Mouse (Mus musculus) heart, postnatal 14 days (tissue): ENCODE measurements around the gene Olfm4. TPM values are rescaled to one million over a fixed set of nuclear protein-coding genes. Genes with fewer than 3 reads are reported as not detected.

Experiments
- DNase-seq, 2 experiments: peaks; one replicate each; pipeline ENCODE4 v3.0.0; 2021 to 2022
- intact Hi-C: fragments of 180-260 bp; cut with DNase I; formaldehyde crosslinking; loops from one replicate; pipeline ENCODE4 v1.15.1; 2025
- total RNA-seq, 2 experiments: library from RNA; stranded (reverse); gene quantifications; 2 replicates each; pipeline ENCODE4 v1.2.3; 2021

Olfm4 gene
- total RNA-seq, 2 experiments from 2014 or later: 0.12 TPM

- no peak for DNase-seq
- intact Hi-C loops: no loop called here
Measured at GRCm38 (mm10) chr14:80016112-80016511, 32.2 kb downstream of the Olfm4 start.

DNA sequence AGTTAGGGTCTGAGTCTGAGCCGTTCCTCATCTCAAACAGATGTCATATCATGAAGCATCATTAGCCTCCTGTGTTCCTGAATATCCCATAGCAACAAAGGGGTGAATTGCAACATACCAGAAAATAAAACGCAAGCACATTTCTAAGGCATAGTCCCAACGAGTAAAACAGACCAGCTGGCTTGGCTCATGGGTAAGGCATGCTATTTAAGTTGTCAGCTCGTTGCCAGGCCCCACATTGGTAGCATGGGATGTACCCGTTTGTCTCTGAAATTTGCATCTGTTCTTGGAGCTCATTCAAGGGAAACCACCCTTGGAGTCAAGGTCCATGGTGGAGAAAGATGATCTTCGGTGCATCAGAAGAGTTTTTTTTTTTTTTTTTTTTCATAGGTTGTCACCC lies 42.2 kb downstream of the Olfm4 start:
- intact Hi-C loops: no loop called here
- DNase-seq: no peak

GRCm38 (mm10) chr14:80029297-80030001 lies 45.6 kb downstream of the Olfm4 start:
- intact Hi-C loops: no loop called here
- DNase-seq: no peak

GRCm38 (mm10) chr14:80039645-80040272 lies 55.9 kb downstream of the Olfm4 start:
- peak; percentile 2 to 18 for DNase-seq
- intact Hi-C loops: no loop called here

GRCm38 (mm10) chr14:80046104-80046734 lies 62.3 kb downstream of the Olfm4 start:
- intact Hi-C loops: no loop called here
- no peak for DNase-seq

DNA sequence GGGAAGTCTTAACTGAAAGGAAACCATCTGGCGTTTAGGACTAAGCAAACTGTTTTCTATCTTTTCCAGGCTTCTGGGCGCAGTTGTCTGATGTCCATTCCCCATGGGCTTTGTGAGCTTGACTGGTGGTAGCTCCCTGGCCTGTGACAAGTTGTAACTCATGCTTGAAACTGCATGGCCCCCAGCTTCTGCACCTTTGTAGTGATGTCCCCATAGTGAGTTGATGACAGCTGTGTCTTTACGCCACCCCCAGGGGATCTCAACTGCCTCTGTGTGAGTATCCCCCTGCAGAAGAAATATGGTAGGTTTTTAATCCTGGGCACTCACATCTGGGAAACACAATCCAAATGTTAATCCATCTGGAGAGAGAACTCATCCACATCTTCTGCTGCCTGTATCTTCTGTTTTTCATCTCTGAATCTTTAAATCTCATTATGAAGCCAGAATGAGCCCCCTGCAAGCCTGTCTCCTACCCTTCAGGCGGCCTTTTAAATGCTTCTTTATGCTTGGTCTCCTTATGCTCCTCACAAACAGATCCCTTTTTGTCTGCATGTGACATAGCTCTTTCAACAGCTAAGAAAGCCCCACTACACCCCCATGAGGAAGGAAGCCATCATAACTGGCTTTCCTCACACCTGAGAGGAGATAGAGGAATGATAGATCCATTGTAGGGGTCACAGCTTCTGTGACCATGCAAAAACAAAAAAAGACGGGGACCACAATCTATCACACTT lies 63.7 kb downstream of the Olfm4 start:
- intact Hi-C loops: no loop called here

GRCm38 (mm10) chr14:80055725-80056124 lies 71.8 kb downstream of the Olfm4 start:
- intact Hi-C loops: no loop called here
- no peak for DNase-seq

More for the DNA sequence above, 63.7 kb downstream of the Olfm4 start:
- no peak for DNase-seq

- intact Hi-C loops: no loop called here
- DNase-seq: no peak
Measured at GRCm38 (mm10) chr14:80061686-80062085, 77.8 kb downstream of the Olfm4 start.

DNA sequence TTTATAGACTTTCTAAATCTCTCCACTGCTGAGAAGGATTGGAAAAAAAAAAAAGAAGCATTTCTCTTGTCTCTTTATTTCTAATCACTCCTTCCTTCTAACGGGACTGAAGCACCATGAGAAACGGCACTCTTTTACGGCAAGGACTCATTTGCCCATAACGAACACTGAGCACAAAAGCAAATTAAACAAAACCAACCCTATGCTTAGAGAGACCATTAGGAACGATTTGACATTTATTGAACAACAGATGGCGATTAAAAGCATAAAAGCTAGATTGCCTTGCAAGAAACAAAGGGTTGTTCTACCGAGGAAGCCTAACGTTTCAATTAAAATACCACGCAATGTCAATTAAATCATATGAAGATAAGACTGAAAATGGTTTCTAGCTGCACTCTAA lies 79.0 kb downstream of the Olfm4 start:
- no peak for DNase-seq
- intact Hi-C loops: no loop called here

GRCm38 (mm10) chr14:80070580-80070979 lies 86.7 kb downstream of the Olfm4 start:
- no peak for DNase-seq
- intact Hi-C loops: no loop called here

Other genes with a start within 250 kb of the Olfm4 start
- under 1 TPM in 1 of 2 experiments, not detected in 1; 0.07 TPM for gene Pcdh8, start 212.8 kb upstream of the Olfm4 start, total RNA-seq